Mouse (Mus musculus): Measurements from ENCODE around the gene Cdh5. TPM values are rescaled to one million over a fixed set of nuclear protein-coding genes. Genes with fewer than 3 reads are reported as not detected.

Gene Cdh5
- polyA plus RNA-seq, 1 experiment from 2014 or later, result 12.1 TPM

GRCm38 (mm10) chr8:104108048-104108447 lies 6.6 kb downstream of the Cdh5 start:
- TF ChIP-seq CTCF (IDR thresholded peaks at IDR 0.05; ENCODE audit: low read depth), result no peak
- H3K27me3 ChIP-seq (replicated peaks; ENCODE audit: control insufficient read depth, insufficient read depth, low read length), result no peaks in the 10 kb centered on the region
- H3K9ac ChIP-seq (ENCODE audit: low read depth, low read length), result no peak overlapping the region
- ATAC-seq, result no peak
- H3K4me3 ChIP-seq (ENCODE audit: low read depth, low read length), result no peak overlapping the region
- H3K27ac ChIP-seq (ENCODE audit: low read depth, low read length), result no peak overlapping the region
- no peaks in the 10 kb centered on the region for H3K9me3 ChIP-seq (ENCODE audit: control insufficient read depth)
- no peaks in the 10 kb centered on the region for H3K36me3 ChIP-seq (ENCODE audit: control insufficient read depth, insufficient read depth)
- H3K4me1 ChIP-seq (replicated peaks; ENCODE audit: control insufficient read depth, insufficient read depth, low read length), result no peaks in the 10 kb centered on the region
- no peak overlapping the region for H3K4me2 ChIP-seq (replicated peaks; ENCODE audit: low read depth)
- WGBS, result 31% methylated on average over 5 of the region's 5 CpGs

DNA sequence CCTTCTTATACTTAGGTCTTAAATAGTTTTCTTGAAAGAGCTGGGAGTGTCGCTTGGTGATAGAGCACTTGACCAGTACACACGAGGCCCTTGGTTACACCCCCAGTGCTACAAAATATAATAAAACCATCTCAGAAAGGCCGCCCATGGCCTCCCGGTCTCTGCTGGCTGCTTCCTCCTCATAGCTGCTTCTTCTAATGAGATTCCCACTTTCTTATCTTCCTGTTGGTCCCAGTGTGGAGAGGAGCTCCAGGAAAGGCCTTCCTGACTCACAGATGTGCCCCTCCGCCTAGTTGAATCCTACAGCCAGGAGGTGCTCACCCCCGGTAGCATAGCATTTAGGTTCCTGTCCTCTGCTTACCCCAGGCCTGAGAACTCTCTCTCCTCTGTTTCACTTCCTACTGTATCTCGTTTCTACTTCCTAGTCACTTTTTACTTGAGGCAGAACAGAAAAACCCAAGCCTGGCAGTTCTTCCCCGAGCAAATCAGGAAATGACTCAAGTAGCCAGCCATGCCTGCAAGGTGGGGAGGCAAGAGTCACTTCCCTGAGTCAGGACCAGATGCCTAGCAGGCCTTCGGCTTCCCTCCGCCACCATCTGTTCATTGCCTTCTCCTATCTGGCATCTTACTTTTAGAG lies 9.2 kb downstream of the Cdh5 start:
- Histone ChIP-seq H3K9me3 (ENCODE audit: control insufficient read depth) (no peaks in the 10 kb centered on the region), H3K4me2 (replicated peaks; ENCODE audit: low read depth) (no peak overlapping the region), H3K4me3 (ENCODE audit: low read depth, low read length) (no peak overlapping the region), H3K4me1 (replicated peaks; ENCODE audit: control insufficient read depth, insufficient read depth, low read length) (no peaks in the 10 kb centered on the region), H3K27me3 (replicated peaks; ENCODE audit: control insufficient read depth, insufficient read depth, low read length) (no peaks in the 10 kb centered on the region), H3K9ac (ENCODE audit: low read depth, low read length) (no peak overlapping the region), H3K36me3 (ENCODE audit: control insufficient read depth, insufficient read depth) (no peaks in the 10 kb centered on the region), H3K27ac (ENCODE audit: low read depth, low read length) (no peak overlapping the region)
- no peak for TF ChIP-seq CTCF (IDR thresholded peaks at IDR 0.05; ENCODE audit: low read depth)
- no peak for ATAC-seq
- 72% methylated on average over 10 of the region's 10 CpGs for whole genome bisulfite sequencing

DNA sequence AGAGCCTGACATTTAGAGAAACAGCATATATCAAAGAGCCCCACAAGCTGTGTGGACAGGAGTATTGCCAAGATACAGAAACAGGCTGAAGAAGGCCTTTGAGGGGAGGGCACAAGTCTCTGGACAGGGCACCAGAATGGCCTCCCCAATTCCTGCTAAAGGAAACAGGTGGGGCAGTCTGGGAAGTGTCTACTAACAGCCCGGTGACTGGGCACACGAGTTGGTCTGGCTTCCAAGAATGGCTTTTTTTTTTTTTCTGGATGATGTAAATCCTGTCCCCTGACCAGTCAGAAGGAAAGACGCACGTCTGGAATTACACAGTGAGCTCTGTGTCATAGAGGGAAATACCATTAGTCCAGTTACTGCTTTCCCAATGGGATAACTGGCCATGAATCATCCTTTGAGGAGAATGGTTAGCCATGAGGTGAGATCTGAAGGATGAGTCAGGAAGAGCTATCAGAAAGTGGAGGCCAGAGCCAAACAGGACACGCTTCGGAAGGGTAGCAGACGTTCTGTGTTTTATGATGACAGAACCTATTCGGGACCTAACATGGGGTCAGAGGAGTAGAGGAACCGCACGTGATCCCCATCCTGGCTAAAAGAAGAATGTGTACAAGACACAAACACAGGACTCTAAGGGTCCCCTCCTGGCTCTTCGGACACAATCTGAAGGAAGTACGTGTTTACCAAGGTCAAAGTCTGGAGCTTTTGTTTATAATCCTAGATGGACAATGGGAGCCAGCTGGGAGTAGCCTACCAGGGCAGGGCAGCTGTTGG lies 20.4 kb downstream of the Cdh5 start:
- 71% methylated on average over 12 of the region's 12 CpGs for WGBS
- no peak for ATAC-seq
- no peak for TF ChIP-seq CTCF (IDR thresholded peaks at IDR 0.05; ENCODE audit: low read depth)
- H3K36me3 ChIP-seq (ENCODE audit: control insufficient read depth, insufficient read depth), result no peaks in the 10 kb centered on the region
- no peak overlapping the region for H3K9ac ChIP-seq (ENCODE audit: low read depth, low read length)
- H3K27me3 ChIP-seq (replicated peaks; ENCODE audit: control insufficient read depth, insufficient read depth, low read length), result no peaks in the 10 kb centered on the region
- H3K9me3 ChIP-seq (ENCODE audit: control insufficient read depth), result no peaks in the 10 kb centered on the region
- no peaks in the 10 kb centered on the region for H3K4me1 ChIP-seq (replicated peaks; ENCODE audit: control insufficient read depth, insufficient read depth, low read length)
- H3K27ac ChIP-seq (ENCODE audit: low read depth, low read length), result no peak overlapping the region
- H3K4me3 ChIP-seq (ENCODE audit: low read depth, low read length), result no peak overlapping the region
- H3K4me2 ChIP-seq (replicated peaks; ENCODE audit: low read depth), result no peak overlapping the region

DNA sequence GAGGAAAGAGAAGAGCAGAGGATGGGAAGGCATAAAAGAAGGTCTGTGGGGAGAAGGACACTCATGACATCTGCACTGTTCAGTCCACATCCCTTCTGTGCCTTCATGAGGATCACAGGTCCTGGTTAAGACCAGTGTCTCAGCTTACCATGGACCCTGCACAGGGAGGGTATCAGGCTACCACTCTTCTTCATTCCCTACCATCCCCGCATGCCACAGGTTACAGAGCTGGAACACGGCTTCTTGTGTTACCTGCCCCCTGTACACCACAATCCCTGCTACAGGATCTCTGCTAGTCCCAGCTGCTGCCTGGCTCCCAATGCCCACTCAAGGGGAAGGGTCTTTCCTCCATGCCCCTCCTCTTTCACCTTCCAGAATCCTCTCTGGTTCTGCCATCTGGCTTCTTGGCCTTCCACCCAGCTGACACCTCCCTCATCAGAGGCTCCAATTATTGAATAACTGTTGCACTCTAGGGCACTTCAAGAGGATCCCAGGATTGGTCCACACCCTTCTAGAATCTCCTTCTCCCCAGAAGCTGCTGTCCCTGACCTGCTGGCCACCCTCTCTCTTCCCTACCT lies 21.7 kb downstream of the Cdh5 start:
- WGBS, result 91% methylated on average over 2 of the region's 2 CpGs
- Histone ChIP-seq H3K4me3 (ENCODE audit: low read depth, low read length) (no peak overlapping the region), H3K27me3 (replicated peaks; ENCODE audit: control insufficient read depth, insufficient read depth, low read length) (no peaks in the 10 kb centered on the region), H3K4me2 (replicated peaks; ENCODE audit: low read depth) (no peak overlapping the region), H3K4me1 (replicated peaks; ENCODE audit: control insufficient read depth, insufficient read depth, low read length) (no peaks in the 10 kb centered on the region), H3K36me3 (ENCODE audit: control insufficient read depth, insufficient read depth) (no peaks in the 10 kb centered on the region), H3K9me3 (ENCODE audit: control insufficient read depth) (no peaks in the 10 kb centered on the region), H3K9ac (ENCODE audit: low read depth, low read length) (no peak overlapping the region), H3K27ac (ENCODE audit: low read depth, low read length) (no peak overlapping the region)
- TF ChIP-seq CTCF (IDR thresholded peaks at IDR 0.05; ENCODE audit: low read depth), result no peak
- no peak for ATAC-seq

DNA sequence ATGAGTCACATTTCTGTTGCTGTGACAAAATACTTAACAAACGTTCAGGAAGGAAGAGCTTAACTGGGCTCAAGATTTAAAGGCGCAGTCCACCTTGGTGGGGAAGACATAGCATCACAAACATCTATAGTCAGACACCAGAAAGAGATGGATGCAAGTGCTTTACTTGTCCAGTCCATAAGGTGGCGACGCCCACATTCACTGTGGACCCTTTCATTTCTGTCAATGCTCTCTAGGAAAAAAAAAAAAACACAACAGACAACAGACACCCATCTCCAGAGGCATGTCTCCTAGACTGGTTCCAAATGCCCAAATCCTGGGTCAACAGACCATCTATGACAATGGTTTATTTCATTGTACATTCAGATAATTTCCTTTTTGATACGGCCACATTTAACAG lies 23.1 kb downstream of the Cdh5 start:
- no peak overlapping the region for H3K9ac ChIP-seq (ENCODE audit: low read depth, low read length)

DNA sequence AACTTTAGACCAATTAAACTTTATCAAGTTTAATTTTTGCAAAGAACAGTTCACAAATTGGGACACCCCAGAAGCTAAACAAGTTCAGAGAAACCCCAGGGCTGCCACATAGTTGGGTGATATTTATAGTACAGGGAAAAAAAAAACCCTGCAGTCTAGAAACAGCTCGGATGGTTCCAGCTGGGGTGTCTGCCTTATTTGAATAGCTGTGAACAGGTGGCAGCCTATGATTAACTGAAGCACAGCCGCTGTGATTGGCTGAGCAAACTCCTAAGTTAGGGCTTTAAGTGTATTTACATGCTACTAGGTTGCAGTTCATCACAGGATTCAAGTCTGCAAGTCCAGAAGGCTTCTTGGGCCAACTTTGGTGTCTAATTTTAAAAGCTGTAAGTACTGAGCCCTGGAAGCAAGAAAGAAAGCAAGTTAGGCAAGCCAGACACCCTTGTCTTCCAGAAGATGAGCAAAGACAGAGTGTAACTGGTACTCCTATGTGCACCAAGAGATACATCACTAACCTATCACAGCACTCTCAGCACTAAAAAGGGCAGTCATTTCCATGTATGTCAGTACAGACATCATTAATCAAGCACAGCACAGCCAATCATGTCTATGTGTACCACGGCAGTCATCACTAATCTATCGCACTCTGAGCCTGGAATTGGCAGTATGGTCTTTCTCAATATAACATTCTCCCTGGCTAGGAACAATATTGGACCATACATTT lies 25.9 kb downstream of the Cdh5 start:
- TF ChIP-seq CTCF (IDR thresholded peaks at IDR 0.05; ENCODE audit: low read depth), result no peak
- no peak overlapping the region for H3K4me2 ChIP-seq (replicated peaks; ENCODE audit: low read depth)
- 62% methylated on average over 4 of the region's 4 CpGs for WGBS
- no peak overlapping the region for H3K9ac ChIP-seq (ENCODE audit: low read depth, low read length)
- H3K9me3 ChIP-seq (ENCODE audit: control insufficient read depth), result no peaks in the 10 kb centered on the region
- no peaks in the 10 kb centered on the region for H3K36me3 ChIP-seq (ENCODE audit: control insufficient read depth, insufficient read depth)
- no peak overlapping the region for H3K27ac ChIP-seq (ENCODE audit: low read depth, low read length)
- no peak for ATAC-seq
- no peaks in the 10 kb centered on the region for H3K27me3 ChIP-seq (replicated peaks; ENCODE audit: control insufficient read depth, insufficient read depth, low read length)
- no peak overlapping the region for H3K4me3 ChIP-seq (ENCODE audit: low read depth, low read length)
- H3K4me1 ChIP-seq (replicated peaks; ENCODE audit: control insufficient read depth, insufficient read depth, low read length), result no peaks in the 10 kb centered on the region

More for the DNA sequence above, 23.1 kb downstream of the Cdh5 start:
- Histone ChIP-seq H3K4me3 (ENCODE audit: low read depth, low read length) (no peak overlapping the region), H3K4me1 (replicated peaks; ENCODE audit: control insufficient read depth, insufficient read depth, low read length) (no peaks in the 10 kb centered on the region), H3K36me3 (ENCODE audit: control insufficient read depth, insufficient read depth) (no peaks in the 10 kb centered on the region), H3K4me2 (replicated peaks; ENCODE audit: low read depth) (no peak overlapping the region), H3K27ac (ENCODE audit: low read depth, low read length) (no peak overlapping the region), H3K9me3 (ENCODE audit: control insufficient read depth) (no peaks in the 10 kb centered on the region), H3K27me3 (replicated peaks; ENCODE audit: control insufficient read depth, insufficient read depth, low read length) (no peaks in the 10 kb centered on the region)
- WGBS, result 74% methylated on average over 5 of the region's 5 CpGs
- no peak for TF ChIP-seq CTCF (IDR thresholded peaks at IDR 0.05; ENCODE audit: low read depth)
- no peak for ATAC-seq

Data from intestine, postnatal 0 days (tissue).